Mouse (Mus musculus): ENCODE data around the gene Ptn. TPM values are rescaled to one million over a fixed set of nuclear protein-coding genes. Genes with fewer than 3 reads are reported as not detected.

Gene Ptn
- polyA plus RNA-seq, 1 experiment from 2014 or later = 332 TPM

DNA sequence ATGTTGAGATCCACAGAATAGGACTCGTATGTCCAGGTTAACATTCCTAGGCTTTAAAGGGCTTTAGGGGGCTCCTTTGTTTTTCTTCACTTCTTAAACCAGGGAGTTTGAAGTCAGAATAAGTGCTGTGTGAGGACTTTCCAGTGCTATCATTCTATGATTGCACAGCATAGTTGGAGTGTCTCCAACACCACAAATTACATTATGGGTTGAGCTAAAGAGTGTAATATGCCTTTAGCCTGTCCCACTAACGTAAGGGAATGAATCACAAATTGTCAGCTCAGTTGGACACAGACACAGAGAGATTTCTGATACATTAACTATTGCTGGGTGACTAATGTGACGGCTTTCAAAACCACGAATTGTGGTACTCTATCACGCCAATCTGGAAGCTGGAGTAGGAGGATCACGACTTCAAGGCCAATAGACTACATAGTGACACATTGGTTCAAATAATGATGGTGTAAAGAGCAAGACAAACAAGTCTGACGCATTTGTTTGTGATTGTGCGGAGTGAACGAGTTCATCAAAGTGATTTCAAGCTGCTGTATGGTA is 20.4 kb upstream of the Ptn start:
- no peaks in the 10 kb centered on the region for H3K27me3 ChIP-seq (replicated peaks; ENCODE audit: control insufficient read depth, insufficient read depth, low read length)
- 75% methylated on average over 9 of the region's 9 CpGs for WGBS
- H3K4me3 ChIP-seq (ENCODE audit: low read depth, low read length) = no peak overlapping the region
- DNase-seq (ENCODE audit: low spot score) (no peak), ATAC-seq (replicated peaks; ENCODE audit: low FRiP score, low TSS enrichment, low read depth) (no peak)
- H3K36me3 ChIP-seq (ENCODE audit: control insufficient read depth, insufficient read depth, low read length) = no peaks in the 10 kb centered on the region
- H3K27ac ChIP-seq (ENCODE audit: low read depth) = no peak overlapping the region
- H3K9ac ChIP-seq (ENCODE audit: low read length) = no peak overlapping the region
- H3K4me1 ChIP-seq (replicated peaks; ENCODE audit: control insufficient read depth, insufficient read depth, low read length) = no peaks in the 10 kb centered on the region
- no peak overlapping the region for H3K4me2 ChIP-seq (ENCODE audit: low read length)
- H3K9me3 ChIP-seq (ENCODE audit: control insufficient read depth, low read length) = no peaks in the 10 kb centered on the region

DNA sequence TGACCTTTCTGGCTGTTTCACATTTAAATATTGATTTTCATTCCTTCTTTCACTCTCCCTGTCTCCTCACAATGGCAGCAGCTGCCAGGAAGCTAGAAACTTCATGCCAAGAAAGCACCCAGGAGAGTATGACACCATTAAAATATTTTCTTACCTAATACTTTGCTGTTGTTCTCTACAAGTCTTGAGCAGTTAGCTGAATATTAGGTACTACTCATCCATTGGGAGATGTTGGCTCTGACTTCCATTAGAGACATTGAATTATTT is 9.7 kb upstream of the Ptn start:
- peak overlapping the region; percentile 59; the same call in 1 of the 2 replicates for H3K27ac ChIP-seq (ENCODE audit: low read depth)
- DNase-seq (ENCODE audit: low spot score) (no peak), ATAC-seq (replicated peaks; ENCODE audit: low FRiP score, low TSS enrichment, low read depth) (no peak)
- H3K4me2 ChIP-seq (ENCODE audit: low read length) = no peak overlapping the region
- H3K4me1 ChIP-seq (replicated peaks; ENCODE audit: control insufficient read depth, insufficient read depth, low read length) = peaks cover 26% of the 10 kb centered on the region
- no peaks in the 10 kb centered on the region for H3K9me3 ChIP-seq (ENCODE audit: control insufficient read depth, low read length)
- no peaks in the 10 kb centered on the region for H3K36me3 ChIP-seq (ENCODE audit: control insufficient read depth, insufficient read depth, low read length)
- H3K4me3 ChIP-seq (ENCODE audit: low read depth, low read length) = no peak overlapping the region
- H3K27me3 ChIP-seq (replicated peaks; ENCODE audit: control insufficient read depth, insufficient read depth, low read length) = no peaks in the 10 kb centered on the region
- H3K9ac ChIP-seq (ENCODE audit: low read length) = no peak overlapping the region

DNA sequence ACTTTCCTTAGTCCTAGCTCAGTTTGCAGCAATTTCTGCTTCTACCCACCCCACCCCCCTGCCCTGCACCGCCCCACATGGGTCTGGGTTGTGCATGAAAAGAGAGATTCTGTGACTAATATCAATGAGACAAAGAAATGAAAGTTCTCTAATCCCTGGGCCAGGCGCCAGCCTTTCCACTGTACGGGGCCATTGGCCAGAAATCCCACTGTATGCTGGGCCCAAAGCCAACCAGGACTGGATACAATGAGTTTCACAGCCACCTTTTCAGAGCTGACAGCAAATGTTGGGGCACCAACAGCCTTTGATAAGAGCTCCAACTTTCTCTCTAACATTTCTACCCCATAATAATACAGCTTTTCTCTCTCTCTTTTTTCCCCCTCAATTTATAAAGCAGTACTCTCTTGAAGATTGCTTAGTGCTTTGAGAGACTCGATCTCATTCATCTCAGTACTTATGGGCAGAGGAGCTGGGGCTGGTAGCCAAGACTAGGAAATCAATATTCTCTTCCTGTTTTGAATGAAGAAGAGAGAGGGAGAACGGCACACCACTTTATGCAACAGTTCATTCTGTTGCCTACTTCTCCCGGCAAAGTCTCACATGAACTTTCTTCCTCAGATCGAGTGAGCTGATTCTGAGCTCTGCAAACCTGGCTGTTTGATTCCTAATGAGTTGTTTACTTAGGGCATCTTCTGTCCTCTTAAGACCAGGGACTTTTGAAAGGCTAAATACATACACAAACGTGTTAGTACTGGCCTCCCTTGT is 9.2 kb upstream of the Ptn start:
- Histone ChIP-seq H3K4me1 (replicated peaks; ENCODE audit: control insufficient read depth, insufficient read depth, low read length) (peaks cover 26% of the 10 kb centered on the region), H3K9me3 (ENCODE audit: control insufficient read depth, low read length) (no peaks in the 10 kb centered on the region), H3K27ac (ENCODE audit: low read depth) (peak overlapping the region; percentile 59), H3K4me3 (ENCODE audit: low read depth, low read length) (no peak overlapping the region), H3K36me3 (ENCODE audit: control insufficient read depth, insufficient read depth, low read length) (no peaks in the 10 kb centered on the region), H3K27me3 (replicated peaks; ENCODE audit: control insufficient read depth, insufficient read depth, low read length) (no peaks in the 10 kb centered on the region), H3K9ac (ENCODE audit: low read length) (no peak overlapping the region), H3K4me2 (ENCODE audit: low read length) (peak overlapping the region; percentile 18)
- DNase-seq (ENCODE audit: low spot score) (peak; percentile 80), ATAC-seq (replicated peaks; ENCODE audit: low FRiP score, low TSS enrichment, low read depth) (peak; percentile 70)
- 16% methylated on average over 8 of the region's 8 CpGs for WGBS

GRCm38 (mm10) chr6:36818281-36819018 is 8.4 kb upstream of the Ptn start:
- DNase-seq (ENCODE audit: low spot score) = no peak
- H3K4me1 ChIP-seq (replicated peaks; ENCODE audit: control insufficient read depth, insufficient read depth, low read length) = peaks cover 26% of the 10 kb centered on the region
- no peaks in the 10 kb centered on the region for H3K36me3 ChIP-seq (ENCODE audit: control insufficient read depth, insufficient read depth, low read length)
- no peak overlapping the region for H3K4me3 ChIP-seq (ENCODE audit: low read depth, low read length)
- WGBS = 24% methylated on average over 4 of the region's 4 CpGs
- H3K4me2 ChIP-seq (ENCODE audit: low read length) = peak overlapping the region; percentile 18; the same call in 1 of the 2 replicates
- H3K27me3 ChIP-seq (replicated peaks; ENCODE audit: control insufficient read depth, insufficient read depth, low read length) = no peaks in the 10 kb centered on the region
- no peaks in the 10 kb centered on the region for H3K9me3 ChIP-seq (ENCODE audit: control insufficient read depth, low read length)
- H3K9ac ChIP-seq (ENCODE audit: low read length) = no peak overlapping the region
- peak overlapping the region; percentile 59 for H3K27ac ChIP-seq (ENCODE audit: low read depth)
- 0 out of 2 replicates have a peak, but pooled peaks have one; percentile 15 for ATAC-seq (replicated peaks; ENCODE audit: low FRiP score, low TSS enrichment, low read depth)

- H3K4me3 ChIP-seq (ENCODE audit: low read depth, low read length) = no peak overlapping the region
- ATAC-seq (replicated peaks; ENCODE audit: low FRiP score, low TSS enrichment, low read depth) (no peak), DNase-seq (ENCODE audit: low spot score) (no peak)
- H3K4me2 ChIP-seq (ENCODE audit: low read length) = no peak overlapping the region
- peaks cover 26% of the 10 kb centered on the region for H3K4me1 ChIP-seq (replicated peaks; ENCODE audit: control insufficient read depth, insufficient read depth, low read length)
- H3K27ac ChIP-seq (ENCODE audit: low read depth) = no peak overlapping the region
- WGBS = 93% methylated on average over 3 of the region's 3 CpGs
- H3K36me3 ChIP-seq (ENCODE audit: control insufficient read depth, insufficient read depth, low read length) = no peaks in the 10 kb centered on the region
- H3K27me3 ChIP-seq (replicated peaks; ENCODE audit: control insufficient read depth, insufficient read depth, low read length) = no peaks in the 10 kb centered on the region
- H3K9me3 ChIP-seq (ENCODE audit: control insufficient read depth, low read length) = no peaks in the 10 kb centered on the region
- no peak overlapping the region for H3K9ac ChIP-seq (ENCODE audit: low read length)
These were observed 6.6 kb upstream of the Ptn start for GRCm38 (mm10) chr6:36816666-36817065.

DNA sequence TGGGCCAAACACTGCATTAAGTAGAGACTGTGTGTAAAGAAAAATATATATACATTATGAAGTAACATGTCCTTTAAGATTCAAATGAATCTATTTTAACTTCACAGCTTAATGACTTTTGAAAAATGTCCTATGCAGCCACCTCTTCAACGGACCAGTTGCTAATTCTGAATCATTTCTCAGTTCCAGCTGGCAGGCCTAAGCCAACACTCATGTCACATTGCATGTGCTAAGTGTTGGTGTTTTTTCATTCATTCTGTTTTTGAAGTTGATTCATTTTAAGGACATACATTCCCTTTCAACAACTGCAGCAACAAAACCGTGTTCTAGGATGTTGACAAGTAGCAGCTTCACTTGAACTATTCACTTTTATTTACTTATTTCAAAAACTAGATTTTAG is 6.0 kb upstream of the Ptn start:
- H3K4me2 ChIP-seq (ENCODE audit: low read length) = no peak overlapping the region
- H3K27ac ChIP-seq (ENCODE audit: low read depth) = no peak overlapping the region
- WGBS = 72% methylated on average over 2 of the region's 2 CpGs
- H3K9ac ChIP-seq (ENCODE audit: low read length) = no peak overlapping the region
- no peaks in the 10 kb centered on the region for H3K36me3 ChIP-seq (ENCODE audit: control insufficient read depth, insufficient read depth, low read length)
- DNase-seq (ENCODE audit: low spot score) (no peak), ATAC-seq (replicated peaks; ENCODE audit: low FRiP score, low TSS enrichment, low read depth) (no peak)
- H3K9me3 ChIP-seq (ENCODE audit: control insufficient read depth, low read length) = no peaks in the 10 kb centered on the region
- no peak overlapping the region for H3K4me3 ChIP-seq (ENCODE audit: low read depth, low read length)
- no peaks in the 10 kb centered on the region for H3K27me3 ChIP-seq (replicated peaks; ENCODE audit: control insufficient read depth, insufficient read depth, low read length)
- H3K4me1 ChIP-seq (replicated peaks; ENCODE audit: control insufficient read depth, insufficient read depth, low read length) = peaks cover 26% of the 10 kb centered on the region

- ATAC-seq (replicated peaks; ENCODE audit: low FRiP score, low TSS enrichment, low read depth) (no peak), DNase-seq (ENCODE audit: low spot score) (no peak)
- WGBS = 31% methylated on average over 7 of the region's 7 CpGs
These were observed 2.9 kb upstream of the Ptn start for GRCm38 (mm10) chr6:36812666-36813515.

DNA sequence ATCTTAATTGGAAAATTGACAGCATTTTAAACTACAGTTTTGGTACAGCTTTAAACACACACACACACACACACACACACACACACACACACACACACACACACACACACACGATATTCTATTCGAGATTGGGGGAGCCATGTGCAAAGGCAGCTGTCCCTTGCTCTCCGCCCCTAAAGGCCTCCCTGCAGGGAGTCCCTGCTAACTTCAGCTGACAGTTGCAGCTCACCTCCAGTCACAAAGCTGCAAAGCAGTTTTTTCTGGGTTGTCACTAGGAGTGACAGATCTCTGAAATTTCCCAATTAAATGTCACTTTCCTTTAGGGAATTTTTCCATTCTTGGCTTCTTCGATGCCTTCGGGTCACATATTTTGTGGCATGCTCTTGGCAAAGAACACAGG is 428 bp upstream of the Ptn start:
- Histone ChIP-seq H3K4me3 (ENCODE audit: low read depth, low read length) (peak overlapping the region; percentile 64), H3K9ac (ENCODE audit: low read length) (peak overlapping the region; percentile 72), H3K9me3 (ENCODE audit: control insufficient read depth, low read length) (no peaks in the 10 kb centered on the region), H3K36me3 (ENCODE audit: control insufficient read depth, insufficient read depth, low read length) (peaks cover 8% of the 10 kb centered on the region), H3K4me1 (replicated peaks; ENCODE audit: control insufficient read depth, insufficient read depth, low read length) (peaks cover 8% of the 10 kb centered on the region; the same call in 1 of the 2 replicates), H3K27ac (ENCODE audit: low read depth) (peak overlapping the region; percentile 81; the same call in 1 of the 2 replicates), H3K27me3 (replicated peaks; ENCODE audit: control insufficient read depth, insufficient read depth, low read length) (no peaks in the 10 kb centered on the region), H3K4me2 (ENCODE audit: low read length) (peak overlapping the region; percentile 68)
- WGBS = 19% methylated on average over 5 of the region's 5 CpGs
- ATAC-seq (replicated peaks; ENCODE audit: low FRiP score, low TSS enrichment, low read depth) = no peak
- DNase-seq (ENCODE audit: low spot score) = no peak

More at GRCm38 (mm10) chr6:36812666-36813515, 2.9 kb upstream of the Ptn start:
- H3K4me2 ChIP-seq (ENCODE audit: low read length) = no peak overlapping the region
- no peaks in the 10 kb centered on the region for H3K36me3 ChIP-seq (ENCODE audit: control insufficient read depth, insufficient read depth, low read length)
- H3K27me3 ChIP-seq (replicated peaks; ENCODE audit: control insufficient read depth, insufficient read depth, low read length) = no peaks in the 10 kb centered on the region
- peaks cover 8% of the 10 kb centered on the region; the same call in 1 of the 2 replicates for H3K4me1 ChIP-seq (replicated peaks; ENCODE audit: control insufficient read depth, insufficient read depth, low read length)
- no peak overlapping the region for H3K4me3 ChIP-seq (ENCODE audit: low read depth, low read length)
- no peaks in the 10 kb centered on the region for H3K9me3 ChIP-seq (ENCODE audit: control insufficient read depth, low read length)
- no peak overlapping the region for H3K9ac ChIP-seq (ENCODE audit: low read length)
- H3K27ac ChIP-seq (ENCODE audit: low read depth) = no peak overlapping the region

Data from intestine, embryonic 14.5 days (tissue).